Mouse (Mus musculus) mouse trophoblast stem cell (cell line): Measurements from ENCODE around the gene Dnph1.
"Not testable (repeated sequence)": the region's sequence is repeated elsewhere in the genome, so short reads cannot be mapped to it uniquely, and the experiment has no call there.

Experiments used
- in situ Hi-C, 2 experiments: fragments of 300-500 bp; cut with MseI, MboI; formaldehyde crosslinking; loops; 2 replicates in 1 of 2; 3 replicates in 1 of 2; pipeline ENCODE4 v1.15.1; 2025

The Dnph1 gene

GRCm38 (mm10) chr17:46496623-46497434 lies at the start of gene Dnph1:
Gene Dnph1 (plus strand): TSS chr17:46496711.
- in situ Hi-C loops: no loop called here

GRCm38 (mm10) chr17:46452683-46453082 lies 43.8 kb upstream of the Dnph1 start:
- in situ Hi-C loops: no loop called here

GRCm38 (mm10) chr17:46453302-46453948 lies 43.1 kb upstream of the Dnph1 start:
- in situ Hi-C loops: no loop called here

- in situ Hi-C loops: no loop called here
Observed at GRCm38 (mm10) chr17:46453970-46454411, 42.5 kb upstream of the Dnph1 start.

GRCm38 (mm10) chr17:46454539-46454938 lies 42.0 kb upstream of the Dnph1 start:
- in situ Hi-C loops: no loop called here

- in situ Hi-C loops: no loop called here
Observed at GRCm38 (mm10) chr17:46455110-46455691, 41.3 kb upstream of the Dnph1 start.

GRCm38 (mm10) chr17:46457791-46458190 lies 38.7 kb upstream of the Dnph1 start:
- in situ Hi-C loops: no loop called here

- in situ Hi-C loops: no loop called here
Observed at GRCm38 (mm10) chr17:46458439-46458838, 38.1 kb upstream of the Dnph1 start.

- in situ Hi-C loops: no loop called here
Observed at GRCm38 (mm10) chr17:46460673-46461072, 35.8 kb upstream of the Dnph1 start.

GRCm38 (mm10) chr17:46461347-46461746 lies 35.2 kb upstream of the Dnph1 start:
- in situ Hi-C loops: no loop called here

GRCm38 (mm10) chr17:46462226-46462625 lies 34.3 kb upstream of the Dnph1 start:
- in situ Hi-C loops: no loop called here

GRCm38 (mm10) chr17:46467830-46468229 lies 28.7 kb upstream of the Dnph1 start:
- in situ Hi-C loops: no loop called here

- in situ Hi-C loops: no loop called here
Observed at GRCm38 (mm10) chr17:46476601-46477000, 19.9 kb upstream of the Dnph1 start.

GRCm38 (mm10) chr17:46477286-46477685 lies 19.2 kb upstream of the Dnph1 start:
- in situ Hi-C loops: no loop called here

- in situ Hi-C loops: no loop called here
Observed at GRCm38 (mm10) chr17:46483561-46484001, 12.9 kb upstream of the Dnph1 start.

GRCm38 (mm10) chr17:46484021-46484431 lies 12.5 kb upstream of the Dnph1 start:
- in situ Hi-C loops: no loop called here

- in situ Hi-C loops: no loop called here
Observed at GRCm38 (mm10) chr17:46484461-46484875, 12.0 kb upstream of the Dnph1 start.

- in situ Hi-C loops: no loop called here
Observed at GRCm38 (mm10) chr17:46486995-46487394, 9.5 kb upstream of the Dnph1 start.

GRCm38 (mm10) chr17:46487431-46487830 lies 9.1 kb upstream of the Dnph1 start, which contains the start of gene Ttbk1:
Gene Ttbk1 (minus strand): TSS chr17:46487675.
- in situ Hi-C loops: no loop called here

- in situ Hi-C loops: no loop called here
Observed at GRCm38 (mm10) chr17:46495486-46495885, 1.0 kb upstream of the Dnph1 start.

- in situ Hi-C loops: not testable (repeated sequence)
Observed at GRCm38 (mm10) chr17:46496081-46496480, 430 bp upstream of the Dnph1 start.

- in situ Hi-C loops: no loop called here
Observed at GRCm38 (mm10) chr17:46497956-46498355, 1.4 kb downstream of the Dnph1 start.
